In the genomic region with DNA sequence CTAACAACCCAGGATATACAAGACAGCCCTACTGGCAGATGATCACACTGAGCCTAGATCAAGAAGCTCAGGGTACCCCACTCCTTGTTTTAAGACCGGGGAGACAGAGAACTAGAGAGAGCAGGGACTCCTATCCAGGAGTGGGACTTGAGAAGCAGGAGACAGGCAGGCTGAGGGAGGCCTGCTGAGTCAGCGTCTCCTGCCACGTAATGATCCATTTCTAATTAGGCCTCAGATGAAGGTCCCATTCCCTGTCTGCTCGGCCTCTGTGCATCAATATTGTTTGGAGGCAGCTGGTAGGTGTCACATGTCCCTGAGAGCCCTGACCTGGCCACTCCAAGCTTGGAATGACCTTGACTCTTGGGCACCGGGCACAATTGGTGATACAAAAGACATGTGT, we compare ENCODE assay signal across 26 mouse cellular contexts.
"Had no signal": no experiment of that assay in that cellular context is flagged by ENCODE, and none has a peak within 500 bp of the region (broad histone marks: within the 10 kb centered on the region; RNA-seq: fewer than 3 reads in every experiment).

No protein-coding gene starts in this region.

- H3K36me3 ChIP-seq: heart, embryonic 13.5 days; heart, embryonic 15.5 days; hindbrain, embryonic 10.5 days; hindbrain, embryonic 12.5 days; intestine, embryonic 15.5 days; limb, embryonic 13.5 days; limb, embryonic 15.5 days; liver, embryonic 12.5 days had no signal

- DNase-seq: gastrocnemius, adult 2 months; gastrocnemius, postnatal 10 days; gastrocnemius, postnatal 25 days; heart, adult 18-20 months; heart, postnatal 14 days; heart, postnatal 4 days; kidney, adult 18-20 months; kidney, adult 8-10 months; kidney, postnatal 10 days; kidney, postnatal 25 days; layer of hippocampus, adult 9-11 months; layer of hippocampus, postnatal 36 days had no signal

- H3K4me3 ChIP-seq: gastrocnemius, adult 2 months; heart, embryonic 13.5 days; heart, embryonic 15.5 days; hindbrain, embryonic 10.5 days; hindbrain, embryonic 12.5 days; intestine, embryonic 15.5 days; limb, embryonic 13.5 days; limb, embryonic 15.5 days; liver, embryonic 12.5 days had no signal

- H3K4me2 ChIP-seq: heart, embryonic 11.5 days; heart, embryonic 13.5 days; heart, embryonic 15.5 days; hindbrain, embryonic 12.5 days; hindbrain, embryonic 14.5 days; intestine, embryonic 15.5 days; limb, embryonic 13.5 days; limb, embryonic 15.5 days; liver, embryonic 12.5 days had no signal

- H3K27ac ChIP-seq: gastrocnemius, adult 2 months; heart, embryonic 13.5 days; heart, embryonic 15.5 days; hindbrain, embryonic 12.5 days; hindbrain, embryonic 14.5 days; intestine, embryonic 15.5 days; limb, embryonic 13.5 days; limb, embryonic 15.5 days; liver, embryonic 12.5 days; liver, embryonic 14.5 days had no signal

- H3K27me3 ChIP-seq: heart, embryonic 13.5 days; heart, embryonic 15.5 days; intestine, embryonic 15.5 days; limb, embryonic 13.5 days; limb, embryonic 15.5 days had no signal

- ATAC-seq: hindbrain, embryonic 16.5 days; inflammation-experienced regulatory T-cells, adult 6 months; intestine, embryonic 15.5 days; intestine, postnatal 0 days; liver, embryonic 12.5 days had no signal

- H3K9ac ChIP-seq: heart, embryonic 13.5 days; heart, embryonic 15.5 days; hindbrain, embryonic 12.5 days; hindbrain, embryonic 14.5 days; intestine, embryonic 15.5 days; limb, embryonic 13.5 days; limb, embryonic 15.5 days; liver, embryonic 12.5 days; liver, embryonic 14.5 days had no signal

- H3K9me3 ChIP-seq: heart, embryonic 13.5 days; heart, embryonic 15.5 days; hindbrain, embryonic 10.5 days; hindbrain, embryonic 12.5 days; intestine, embryonic 15.5 days; limb, embryonic 13.5 days; limb, embryonic 15.5 days; liver, embryonic 12.5 days had no signal

- H3K4me1 ChIP-seq: intestine, embryonic 15.5 days; limb, embryonic 13.5 days; limb, embryonic 15.5 days; liver, embryonic 12.5 days had no signal
